Mouse (Mus musculus): ENCODE results near the gene Cacng6. TPM values are rescaled to one million over a fixed set of nuclear protein-coding genes. Genes with fewer than 3 reads are reported as not detected.
A peak's percentile ranks its signal among the peaks of the same experiment; 100 is the strongest.
"Not testable (repeated sequence)": the region's sequence is repeated elsewhere in the genome, so short reads cannot be mapped to it uniquely, and the experiment has no call there.

Gene Cacng6
- not detected in 2 replicates for total RNA-seq (2017)

DNA sequence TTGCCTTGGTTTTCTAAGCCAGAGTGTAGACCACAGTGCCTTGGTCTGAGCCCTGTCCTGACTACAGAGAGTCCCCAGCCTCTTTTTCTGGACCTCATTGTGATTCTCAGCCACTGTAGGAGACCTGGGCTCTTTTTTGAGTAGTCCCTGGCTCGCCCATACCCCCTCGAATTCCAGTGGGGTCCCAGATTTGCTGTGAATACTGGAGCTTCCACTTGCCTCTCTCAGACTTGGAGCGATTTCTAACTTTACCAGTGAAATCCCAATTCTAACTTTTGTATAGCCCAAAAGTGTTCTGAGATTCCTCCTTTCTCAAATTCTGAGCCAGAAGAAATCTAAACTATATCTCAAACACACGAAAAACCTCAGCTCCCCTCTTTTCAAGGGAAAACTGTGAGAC, at the start of gene Cacng6:
TSS of gene Cacng6 (plus strand) at position 301 of the 400 bp plus-strand sequence.
- no peak for ATAC-seq (replicated peaks; ENCODE audit: low read depth, poor library complexity, severe bottlenecking)

DNA sequence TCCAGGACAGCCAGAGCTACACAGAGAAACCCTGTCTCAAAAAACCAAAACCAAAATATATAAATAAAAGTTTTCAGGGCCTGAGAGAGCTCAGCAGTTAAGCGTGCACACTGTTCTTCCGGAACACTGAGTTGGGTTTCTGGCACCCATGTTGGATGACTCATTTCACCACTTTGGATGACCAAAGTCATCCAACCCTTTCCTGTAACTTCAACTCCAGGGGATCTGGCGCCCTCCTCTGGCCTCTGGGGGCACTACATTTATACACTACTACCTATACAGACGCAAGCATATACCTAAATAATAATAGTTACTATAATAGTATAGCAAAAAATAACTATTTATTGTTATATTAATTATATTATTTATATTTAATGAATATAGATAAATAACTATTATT, 47.2 kb upstream of the Cacng6 start:
- ATAC-seq (replicated peaks; ENCODE audit: low read depth, poor library complexity, severe bottlenecking) = peak; percentile 68

DNA sequence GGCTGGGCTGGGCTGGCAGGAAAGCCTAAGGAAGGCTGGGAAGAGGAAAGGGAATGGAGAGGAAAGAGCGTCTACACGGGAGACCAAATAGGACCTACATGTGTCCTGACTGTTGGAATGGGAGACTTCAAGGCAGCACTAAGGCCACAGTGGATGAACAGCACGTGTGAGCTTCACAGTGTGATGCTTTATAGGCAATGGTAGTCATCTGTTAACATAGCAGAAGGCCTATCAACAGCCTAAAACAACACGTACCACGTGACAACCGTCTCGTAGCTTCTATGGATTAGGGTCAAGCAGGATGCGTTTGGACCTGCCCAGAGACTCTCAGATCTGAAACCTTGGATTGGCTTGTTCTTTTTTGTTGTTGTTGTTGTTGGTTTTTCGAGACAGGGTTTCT, 41.9 kb upstream of the Cacng6 start:
- ATAC-seq (replicated peaks; ENCODE audit: low read depth, poor library complexity, severe bottlenecking) = no peak

DNA sequence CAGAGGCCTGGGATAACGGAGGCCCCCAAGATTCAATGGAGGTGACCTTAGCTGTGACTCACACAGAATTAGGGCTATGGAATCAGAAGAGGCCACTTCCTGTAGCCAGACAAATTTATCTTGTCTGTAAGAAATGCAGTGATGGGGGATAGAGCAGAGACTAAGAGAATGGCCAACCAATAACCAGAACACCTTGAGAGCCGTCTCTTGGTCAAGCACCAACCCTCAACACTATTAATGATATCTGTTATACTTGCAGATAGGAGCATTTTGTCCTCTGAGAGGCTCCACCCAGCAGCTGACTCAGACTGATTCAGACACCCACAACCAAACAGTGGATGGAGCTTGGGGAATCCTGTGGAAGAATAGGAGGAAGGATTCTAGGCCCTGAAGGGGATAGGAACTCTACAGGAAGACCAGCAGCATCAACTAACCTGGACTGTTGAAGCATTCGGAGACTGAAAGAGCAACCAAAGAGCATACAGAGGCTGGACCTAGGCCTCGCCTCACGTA, 39.1 kb upstream of the Cacng6 start:
- ATAC-seq (replicated peaks; ENCODE audit: low read depth, poor library complexity, severe bottlenecking) = no peak

DNA sequence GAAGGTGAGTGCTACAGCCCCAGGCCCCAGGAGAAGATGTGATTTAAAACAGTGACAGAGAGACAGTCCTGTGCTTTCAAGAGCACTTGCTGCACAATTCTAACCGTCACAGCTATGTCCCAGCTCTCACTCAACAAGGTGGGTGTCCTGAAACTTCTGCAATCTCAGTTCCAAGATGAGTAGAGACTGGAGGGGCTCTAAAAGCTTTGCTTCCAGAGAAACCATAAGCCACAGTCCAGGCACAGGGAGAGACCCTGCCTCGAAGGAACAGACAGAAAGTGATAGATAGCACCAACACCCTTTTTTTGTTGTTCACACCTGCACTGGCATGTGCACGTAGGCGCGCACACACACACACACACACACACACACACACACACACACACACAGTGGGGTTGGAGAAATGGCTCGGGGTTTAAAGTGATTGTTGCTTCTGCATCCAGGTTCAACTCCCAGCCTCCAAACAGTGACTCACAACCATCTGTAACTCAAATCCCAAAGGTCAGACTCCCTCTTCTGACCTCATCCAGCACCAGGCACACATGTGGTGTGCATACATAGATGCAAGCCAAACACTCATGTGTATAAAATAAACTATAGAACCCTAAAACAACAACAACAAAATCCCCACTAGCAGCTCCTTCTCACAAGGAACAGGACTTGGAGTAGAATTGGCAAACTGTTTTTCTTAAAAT, 37.8 kb upstream of the Cacng6 start:
- ATAC-seq (replicated peaks; ENCODE audit: low read depth, poor library complexity, severe bottlenecking) = no peak

DNA sequence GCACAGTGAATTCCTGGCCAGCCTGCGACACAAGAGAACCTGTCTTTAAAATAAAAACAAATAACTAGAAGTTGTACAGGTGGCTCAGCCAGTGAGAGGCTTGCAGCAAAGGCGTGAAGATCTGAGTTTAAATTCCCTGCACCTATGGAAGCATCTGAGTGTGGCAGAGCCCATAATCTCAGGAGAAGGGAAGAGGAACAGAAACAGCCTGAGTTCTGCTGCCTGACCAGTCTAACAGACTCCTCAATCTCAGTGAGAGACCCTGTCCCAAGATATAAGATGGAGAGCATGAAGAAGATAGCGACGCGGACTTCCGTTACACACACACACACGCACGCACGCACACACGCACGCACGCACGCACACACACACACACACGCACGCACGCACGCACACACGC, 36.2 kb upstream of the Cacng6 start:
- ATAC-seq (replicated peaks; ENCODE audit: low read depth, poor library complexity, severe bottlenecking) = no peak

DNA sequence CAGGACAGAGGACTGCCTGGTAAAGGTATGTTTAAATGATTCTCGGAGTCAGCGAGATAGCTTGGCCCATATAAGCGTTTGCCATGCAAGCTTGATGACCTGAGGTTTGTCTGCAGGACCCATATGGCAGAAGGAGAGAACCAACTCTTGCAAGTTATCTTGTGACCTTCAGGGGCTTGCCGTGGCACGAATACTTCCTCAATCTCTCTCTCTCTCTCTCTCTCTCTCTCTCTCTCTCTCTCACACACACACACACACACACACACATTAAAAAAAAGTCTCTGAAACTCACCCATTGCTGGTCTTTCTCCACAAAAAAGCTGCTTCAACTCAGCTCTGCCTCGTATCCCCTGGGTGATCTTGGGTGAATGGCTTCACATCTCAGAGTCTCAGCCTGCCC, 35.1 kb upstream of the Cacng6 start:
- peak; percentile 57 for ATAC-seq (replicated peaks; ENCODE audit: low read depth, poor library complexity, severe bottlenecking)

DNA sequence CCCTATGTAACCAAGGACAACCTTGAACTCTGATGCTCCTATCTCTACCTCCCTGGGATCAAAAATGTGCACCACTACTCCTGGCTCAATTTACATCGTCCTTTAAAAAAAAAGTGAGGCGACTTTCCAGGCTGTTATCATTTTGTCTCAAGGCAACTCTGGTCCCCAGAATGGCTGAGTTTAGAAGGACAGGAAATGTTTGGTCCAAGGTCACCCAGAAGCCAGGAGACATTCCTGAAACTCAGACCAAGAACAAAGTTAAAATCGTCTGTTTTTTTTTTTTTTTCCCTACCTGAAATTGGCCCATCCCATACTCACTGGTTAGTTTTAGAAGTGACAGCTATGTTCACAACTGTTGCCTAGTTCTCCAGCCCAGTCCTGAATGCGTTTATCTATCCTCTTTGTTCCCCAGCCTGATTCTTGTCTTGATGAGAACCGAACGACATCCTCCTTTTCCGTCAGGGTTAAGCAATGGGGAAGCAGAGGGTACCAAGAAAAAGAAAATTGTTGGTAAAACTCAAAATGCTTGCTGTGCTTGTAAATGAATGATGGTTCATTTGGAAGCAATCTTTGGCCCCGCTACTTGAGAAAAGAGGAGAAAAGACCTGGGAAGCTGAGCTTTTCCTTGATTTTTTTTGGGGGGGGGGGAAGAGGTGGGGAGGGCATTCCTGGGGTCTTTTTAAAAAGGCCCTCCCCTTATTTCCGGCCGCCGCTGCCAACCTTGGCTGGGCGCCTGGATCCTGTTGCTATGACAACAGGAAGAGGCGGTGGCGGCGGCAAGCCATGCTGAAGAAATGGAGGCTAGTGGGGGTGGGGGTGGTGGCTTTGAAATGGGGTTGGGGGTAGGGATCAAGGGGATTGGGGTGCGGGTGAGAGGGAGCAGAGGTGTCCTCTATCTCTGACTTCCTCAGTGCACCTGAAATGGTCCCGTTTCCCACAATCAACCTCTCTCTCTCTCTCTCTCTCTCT, 34.3 kb upstream of the Cacng6 start:
- ATAC-seq (replicated peaks; ENCODE audit: low read depth, poor library complexity, severe bottlenecking) = peak; percentile 55

DNA sequence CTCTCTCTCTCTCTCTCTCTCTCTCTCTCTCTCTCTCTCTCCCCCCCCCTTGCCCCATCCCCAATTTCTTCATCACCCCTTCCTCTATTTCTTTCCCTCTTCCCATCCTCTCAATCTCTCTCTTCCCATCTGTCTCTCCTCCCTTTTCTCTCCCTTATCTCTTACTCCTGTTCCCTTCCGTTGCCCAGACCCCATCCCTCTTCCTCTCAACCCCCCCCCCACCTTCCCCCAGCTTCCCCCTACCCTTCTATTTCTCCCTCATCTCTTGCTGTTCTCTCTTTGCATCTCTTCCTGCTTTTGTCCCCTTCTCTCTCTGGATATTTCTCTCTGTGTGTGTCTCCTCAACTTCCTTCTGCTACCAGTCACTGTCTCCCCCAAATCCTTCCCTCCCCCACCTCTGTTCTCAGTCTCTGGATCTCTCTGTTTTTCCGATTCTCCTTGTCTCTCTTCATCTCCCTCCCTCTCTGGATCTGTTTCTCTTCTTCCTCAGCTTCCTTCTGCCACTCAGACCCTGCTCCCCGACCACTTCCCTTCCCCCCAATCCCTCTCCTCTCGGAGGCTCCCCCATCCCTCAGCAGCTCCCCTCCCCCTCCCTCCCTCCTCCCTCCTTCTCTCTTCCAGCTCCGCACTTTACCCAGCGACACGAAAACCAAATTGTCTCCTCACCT, 33.4 kb upstream of the Cacng6 start, which contains the start of gene Cacng8:
TSS of gene Cacng8 (plus strand) at position 271 of the 668 bp plus-strand sequence.
- no peak for ATAC-seq (replicated peaks; ENCODE audit: low read depth, poor library complexity, severe bottlenecking)

DNA sequence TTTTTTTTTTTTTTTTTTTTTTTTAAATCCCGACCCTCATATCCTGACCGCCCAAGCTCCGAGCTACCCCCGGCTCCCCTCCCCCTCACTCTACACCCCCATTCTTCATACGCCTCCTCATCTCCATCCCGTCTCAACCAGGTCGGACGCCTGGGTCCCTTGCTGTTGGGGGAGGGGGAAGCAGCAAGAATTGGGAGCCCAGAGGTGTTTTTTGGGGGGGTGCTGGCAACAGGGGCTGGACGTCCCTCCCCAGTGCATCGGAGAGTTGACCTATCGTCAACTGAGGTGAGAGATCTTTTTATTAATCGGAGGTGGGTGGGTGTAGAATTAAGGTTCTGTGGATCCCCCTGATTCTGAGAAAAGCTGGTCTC, 32.9 kb upstream of the Cacng6 start:
- ATAC-seq (replicated peaks; ENCODE audit: low read depth, poor library complexity, severe bottlenecking) = no peak

DNA sequence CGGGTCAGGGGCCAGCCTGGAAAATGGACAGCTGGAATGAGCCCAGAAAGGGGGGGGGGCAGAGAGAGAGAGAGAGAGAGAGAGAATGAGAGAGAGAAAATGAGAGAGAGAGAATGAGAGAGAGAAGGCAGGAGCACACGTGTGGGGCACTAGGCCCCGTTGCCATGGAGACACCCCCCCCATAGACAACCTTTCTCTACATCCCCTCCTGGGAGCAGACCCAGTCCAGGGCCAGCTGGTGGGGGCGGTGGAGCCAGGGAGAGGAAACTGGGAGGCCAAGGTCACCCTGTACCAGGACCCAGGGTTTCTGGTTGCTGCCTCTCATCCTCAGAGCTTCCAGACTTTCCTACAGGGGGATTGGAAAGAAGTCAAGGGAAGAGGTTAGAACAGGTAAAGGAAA, 32.2 kb upstream of the Cacng6 start:
- no peak for ATAC-seq (replicated peaks; ENCODE audit: low read depth, poor library complexity, severe bottlenecking)

DNA sequence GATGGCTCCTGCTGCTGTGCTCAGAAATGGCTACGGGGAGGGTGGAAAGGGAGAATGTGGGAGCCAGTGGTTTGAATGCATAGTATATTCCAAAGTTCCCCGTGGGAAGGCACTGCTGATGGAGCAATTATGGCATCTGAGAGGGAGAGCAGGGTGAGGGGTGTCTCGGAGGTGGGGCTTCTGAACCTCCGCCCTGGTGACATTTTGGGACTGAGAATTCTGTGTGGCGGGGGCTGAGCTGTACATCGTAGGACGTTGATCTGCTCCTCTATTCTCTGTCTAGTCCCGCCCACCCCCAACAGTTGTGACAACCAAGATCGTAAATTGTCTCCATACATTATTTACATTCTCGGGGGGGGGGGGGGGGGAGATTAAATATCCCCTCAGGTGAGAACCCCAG, 26.6 kb upstream of the Cacng6 start:
- no peak for ATAC-seq (replicated peaks; ENCODE audit: low read depth, poor library complexity, severe bottlenecking)

DNA sequence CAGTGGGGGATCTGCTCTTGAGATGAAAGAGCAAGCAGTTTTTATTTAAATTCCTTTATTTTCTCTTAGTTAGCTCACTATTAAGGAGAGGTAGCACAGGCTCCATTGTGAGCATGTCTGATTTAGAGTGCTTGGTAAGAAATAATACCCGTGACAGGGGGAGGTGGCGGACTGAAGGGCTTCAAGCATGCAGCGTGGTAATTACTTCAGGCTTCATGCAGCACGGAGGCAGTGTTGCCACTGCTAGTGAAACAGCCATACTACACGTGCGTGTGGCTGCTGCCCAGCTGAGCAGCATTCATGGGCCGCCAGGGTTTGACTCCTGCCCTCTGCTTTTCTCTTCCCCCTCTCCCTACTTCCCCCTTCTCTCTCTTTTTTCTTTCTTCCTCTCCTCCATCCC, 26.2 kb upstream of the Cacng6 start:
- ATAC-seq (replicated peaks; ENCODE audit: low read depth, poor library complexity, severe bottlenecking) = no peak

DNA sequence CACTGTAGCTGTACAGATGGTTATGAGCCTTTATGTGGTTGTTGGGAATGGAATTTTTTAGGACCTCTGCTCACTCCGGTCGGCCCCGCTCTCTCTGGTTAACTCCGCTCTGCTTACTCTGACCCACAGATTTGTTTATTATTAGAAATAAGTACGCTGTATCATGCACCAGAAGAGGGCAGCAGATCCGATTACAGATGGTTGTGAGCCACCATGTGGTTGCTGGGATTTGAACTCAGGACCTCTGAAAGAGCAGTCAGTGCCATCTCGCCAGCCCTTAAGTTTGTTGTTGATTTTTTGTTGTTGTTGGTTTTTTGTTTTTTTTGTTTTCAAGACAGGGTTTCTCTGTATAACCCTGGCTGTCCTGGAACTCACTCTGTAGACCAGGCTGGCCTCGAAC, 25.6 kb upstream of the Cacng6 start:
- ATAC-seq (replicated peaks; ENCODE audit: low read depth, poor library complexity, severe bottlenecking) = not testable (repeated sequence)

DNA sequence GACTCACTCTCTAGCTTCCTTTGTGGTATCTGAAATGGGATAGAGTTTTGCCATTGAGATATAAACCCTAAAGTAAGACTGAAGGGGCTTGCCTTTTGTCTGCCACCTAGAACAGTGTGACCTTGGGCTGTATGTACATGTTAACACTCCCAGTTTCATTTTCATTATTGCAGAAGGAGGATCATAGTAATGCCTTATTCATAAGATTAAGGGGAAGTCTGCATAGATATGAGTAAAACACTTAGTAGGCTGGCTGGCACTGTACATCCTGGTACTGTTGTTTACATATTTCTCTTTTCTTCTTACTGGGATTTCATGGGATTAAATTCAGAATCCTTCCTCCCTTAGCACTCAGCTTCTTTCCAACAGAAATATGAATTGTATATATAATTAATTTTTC, 24.1 kb upstream of the Cacng6 start:
- 0 out of 2 replicates have a peak, but pooled peaks have one; percentile 42 for ATAC-seq (replicated peaks; ENCODE audit: low read depth, poor library complexity, severe bottlenecking)

DNA sequence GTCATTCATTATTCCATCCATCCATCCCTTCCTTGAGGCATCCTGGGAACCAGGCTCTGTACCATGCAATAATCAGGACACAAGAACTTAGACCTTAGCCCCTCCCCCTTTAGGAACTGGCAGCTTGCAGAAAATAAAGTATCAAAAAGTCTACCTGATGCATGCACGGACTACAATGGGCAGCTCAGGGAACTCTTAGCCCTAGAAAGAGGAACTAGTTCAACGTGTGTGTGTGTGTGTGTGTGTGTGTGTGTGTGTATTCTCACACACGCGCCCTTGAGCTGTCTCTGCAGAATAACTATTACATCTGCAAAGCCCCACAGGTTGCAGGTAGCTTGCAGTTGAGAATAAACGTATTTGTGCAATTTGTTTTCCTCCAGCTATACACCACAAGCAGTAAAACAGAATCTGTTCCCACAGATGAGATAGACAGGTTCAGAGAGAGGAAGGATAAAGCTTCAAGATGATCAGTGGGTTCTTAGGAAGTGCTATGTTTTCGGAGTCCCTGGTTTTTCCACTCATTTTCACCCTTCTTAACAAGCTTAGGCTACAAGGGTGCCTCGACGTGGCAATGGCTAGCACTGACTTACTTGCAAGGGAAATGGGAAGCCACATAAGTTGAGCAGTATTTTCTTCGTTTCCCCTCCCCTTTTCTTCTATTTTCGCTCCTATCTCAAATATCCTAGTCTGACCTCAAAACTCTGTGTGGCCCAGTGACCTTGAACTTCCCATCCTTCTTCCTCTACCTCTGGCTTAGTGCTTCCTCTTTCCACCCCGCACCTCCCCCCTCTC, 14.1 kb upstream of the Cacng6 start:
- ATAC-seq (replicated peaks; ENCODE audit: low read depth, poor library complexity, severe bottlenecking) = peak; percentile 37

DNA sequence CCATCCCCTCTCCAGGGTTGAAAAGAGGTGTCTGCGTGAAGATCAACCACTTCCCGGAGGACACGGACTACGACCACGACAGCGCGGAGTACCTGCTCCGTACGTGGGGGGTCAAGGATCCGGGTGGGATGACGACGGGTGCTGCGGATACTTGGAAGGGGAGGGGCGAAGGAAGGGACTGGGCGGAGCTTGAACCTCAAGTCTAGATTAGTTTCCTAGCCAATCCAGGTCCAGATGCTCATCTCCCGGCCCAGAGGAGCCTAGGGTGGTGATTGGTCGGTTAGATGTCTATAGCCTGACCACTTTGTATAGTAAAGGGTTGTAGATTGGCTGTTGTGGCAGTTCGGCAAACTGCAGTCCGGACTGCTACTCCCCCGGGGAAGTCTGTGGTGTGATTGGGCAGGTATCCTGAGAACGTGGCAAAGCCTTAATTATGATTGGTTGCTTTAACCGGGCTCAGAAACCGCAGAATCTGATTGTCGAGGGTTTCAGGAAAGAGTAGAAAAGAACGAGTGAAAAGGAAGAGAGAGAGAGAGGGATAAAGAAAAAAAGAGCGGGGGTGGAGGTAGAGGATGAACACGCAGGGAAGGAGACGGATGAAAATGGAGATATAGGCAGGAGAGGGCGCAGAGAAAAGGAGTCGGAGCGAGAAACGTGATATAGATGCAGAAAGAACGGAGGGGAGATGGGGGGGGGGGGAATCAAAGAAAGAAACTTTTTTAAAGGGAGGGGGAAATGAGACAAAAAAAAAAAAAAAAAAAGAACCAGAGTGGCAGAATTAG, 12.6 kb upstream of the Cacng6 start:
- ATAC-seq (replicated peaks; ENCODE audit: low read depth, poor library complexity, severe bottlenecking) = peak; percentile 43

DNA sequence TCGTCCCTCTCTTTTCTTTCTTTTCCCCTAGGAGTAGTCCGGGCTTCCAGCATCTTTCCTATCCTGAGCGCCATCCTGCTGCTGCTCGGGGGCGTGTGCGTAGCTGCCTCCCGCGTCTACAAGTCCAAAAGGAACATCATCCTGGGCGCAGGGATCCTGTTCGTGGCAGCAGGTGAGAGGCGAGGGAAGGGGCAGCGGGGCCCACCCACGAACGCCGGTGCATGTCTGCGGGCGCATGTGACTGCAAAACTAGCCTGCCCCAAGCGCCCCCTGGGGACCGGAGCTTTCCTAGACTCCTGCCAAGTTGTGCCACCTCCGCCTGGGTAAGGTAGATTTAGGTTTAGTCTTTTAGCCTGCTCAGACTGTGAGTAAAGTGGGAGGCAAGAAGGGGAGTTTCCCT, 12.0 kb upstream of the Cacng6 start:
- no peak for ATAC-seq (replicated peaks; ENCODE audit: low read depth, poor library complexity, severe bottlenecking)

DNA sequence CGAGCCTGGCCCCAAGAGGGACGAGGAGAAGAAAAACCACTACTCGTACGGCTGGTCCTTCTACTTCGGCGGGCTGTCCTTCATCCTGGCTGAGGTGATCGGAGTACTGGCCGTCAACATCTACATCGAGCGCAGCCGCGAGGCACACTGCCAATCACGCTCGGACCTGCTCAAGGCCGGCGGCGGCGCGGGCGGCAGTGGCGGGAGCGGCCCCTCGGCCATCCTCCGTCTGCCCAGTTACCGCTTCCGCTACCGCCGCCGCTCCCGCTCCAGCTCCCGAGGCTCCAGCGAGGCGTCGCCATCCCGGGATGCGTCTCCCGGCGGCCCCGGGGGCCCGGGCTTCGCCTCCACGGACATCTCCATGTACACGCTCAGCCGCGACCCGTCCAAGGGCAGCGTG, 9.1 kb upstream of the Cacng6 start:
- ATAC-seq (replicated peaks; ENCODE audit: low read depth, poor library complexity, severe bottlenecking) = no peak

All from common myeloid progenitor, adult 5-6 weeks (primary cell).